Mouse (Mus musculus) thymus, postnatal 0 days (tissue): Measurements from ENCODE around the gene Agap3. TPM values are rescaled to one million over a fixed set of nuclear protein-coding genes. Genes with fewer than 3 reads are reported as not detected.

ENCODE experiments used
- polyA plus RNA-seq: library from polyadenylated mRNA; unstranded; fragments of >200 nt; fragmentation: Nextera tagmentation; extraction: Ambion mirVana; gene quantifications from 2 replicates; pipeline ENCODE4 v1.2.1, GENCODE M21; 2015

The Agap3 gene
- polyA plus RNA-seq, 1 experiment from 2014 or later: 26.9 TPM

Other genes starting within 250 kb of the Agap3 start
- gene Kcnh2, start 100.6 kb upstream of the Agap3 start, polyA plus RNA-seq: 5.3 and 7.2 TPM in 2 replicates
- gene Nos3, start 87.4 kb upstream of the Agap3 start, polyA plus RNA-seq: 1.5 and 1.7 TPM in 2 replicates
- 2.0 and 3.0 TPM in 2 replicates for gene Atg9b, start 60.0 kb upstream of the Agap3 start, polyA plus RNA-seq
- gene Abcb8, start 58.5 kb upstream of the Agap3 start, polyA plus RNA-seq: 32.6 and 33.9 TPM in 2 replicates
- gene Asic3, start 38.8 kb upstream of the Agap3 start, polyA plus RNA-seq: 0.34 and 0.54 TPM in 2 replicates
- gene Cdk5, start 28.6 kb upstream of the Agap3 start, polyA plus RNA-seq: 31.4 and 35.1 TPM in 2 replicates
- 23.2 and 26.6 TPM in 2 replicates for gene Slc4a2, start 28.3 kb upstream of the Agap3 start, polyA plus RNA-seq
- 86.0 and 88.5 TPM in 2 replicates for gene Fastk, start 6.9 kb upstream of the Agap3 start, polyA plus RNA-seq
- gene Tmub1, start 4.3 kb upstream of the Agap3 start, polyA plus RNA-seq: 33.7 and 35.4 TPM in 2 replicates
- 0.10 TPM in 1 of 2 replicates, not detected in the other for gene Gbx1, start 75.0 kb downstream of the Agap3 start, polyA plus RNA-seq
- 0.88 and 0.94 TPM in 2 replicates for gene Asb10, start 88.8 kb downstream of the Agap3 start, polyA plus RNA-seq
- gene 4931409K22Rik, start 104.6 kb downstream of the Agap3 start, polyA plus RNA-seq: not detected in 2 replicates
- gene Abcf2, start 125.3 kb downstream of the Agap3 start, polyA plus RNA-seq: 119 and 121 TPM in 2 replicates
- 16.8 and 18.5 TPM in 2 replicates for gene Chpf2, start 134.6 kb downstream of the Agap3 start, polyA plus RNA-seq
- 2.0 and 2.5 TPM in 2 replicates for gene Smarcd3, start 172.2 kb downstream of the Agap3 start, polyA plus RNA-seq
- gene Nub1, start 233.4 kb downstream of the Agap3 start, polyA plus RNA-seq: 43.4 and 46.3 TPM in 2 replicates